Mouse (Mus musculus) neural tube, embryonic 13.5 days (tissue): ENCODE results near the gene Ankrd1. TPM values are rescaled to one million over a fixed set of nuclear protein-coding genes. Genes with fewer than 3 reads are reported as not detected.

ENCODE experiments used
- ATAC-seq: fragments of 200-750 bp; cut with Nextera tagmentation; 2 replicates; pipeline ENCODE4 v1.8.0; 2017; ENCODE audit warnings: low read depth, mild to moderate bottlenecking, moderate TSS enrichment, moderate library complexity
- H3K27ac ChIP-seq: fragments of 300-500 bp; sonication (generic); replicated peaks from 2 replicates; pipeline ENCODE4 v1.5.1; 2015; ENCODE audit warnings: moderate library complexity, mild to moderate bottlenecking, inconsistent platforms
- H3K27me3 ChIP-seq: fragments of 300-500 bp; sonication (generic); 2 replicates; pipeline ENCODE4 v1.6.1; 2015; ENCODE audit warnings: mild to moderate bottlenecking, inconsistent platforms
- H3K36me3 ChIP-seq: fragments of 300-500 bp; sonication (generic); 2 replicates; pipeline ENCODE4 v1.6.1; 2015; ENCODE audit warnings: mild to moderate bottlenecking, inconsistent platforms
- H3K4me1 ChIP-seq: fragments of 300-500 bp; sonication (generic); replicated peaks from 2 replicates; pipeline ENCODE4 v1.6.1; 2015; ENCODE audit warnings: inconsistent platforms
- H3K4me2 ChIP-seq: fragments of 300-500 bp; sonication (generic); 2 replicates; pipeline ENCODE4 v1.6.1; 2015; ENCODE audit warnings: inconsistent platforms, mild to moderate bottlenecking, moderate library complexity
- H3K4me3 ChIP-seq: fragments of 300-500 bp; sonication (generic); 2 replicates; pipeline ENCODE4 v1.5.1; 2015; ENCODE audit warnings: mild to moderate bottlenecking, inconsistent platforms
- H3K9ac ChIP-seq: fragments of 300-500 bp; sonication (generic); 2 replicates; pipeline ENCODE4 v1.6.1; 2015; ENCODE audit warnings: moderate library complexity, mild to moderate bottlenecking, inconsistent platforms
- H3K9me3 ChIP-seq: fragments of 300-500 bp; sonication (generic); 2 replicates; pipeline ENCODE4 v1.6.1; 2016; ENCODE audit warnings: inconsistent platforms
- WGBS: fragments of 180-500 bp; shearing (Covaris S2); methylation state at CpG from one replicate; pipeline ENCODE4 v1.1.7; 2015; 5-methylcytosine and 5-hydroxymethylcytosine counted together
- polyA plus RNA-seq: library from polyadenylated mRNA; unstranded; fragments of >200 nt; fragmentation: Nextera tagmentation; extraction: Ambion mirVana; gene quantifications from 2 replicates; pipeline ENCODE4 v1.2.1, GENCODE M21; 2015

The Ankrd1 gene
- polyA plus RNA-seq, result 0.37 and 0.38 TPM in 2 replicates

- WGBS, result 83% methylated on average over 14 of the region's 14 CpGs
- no peaks in the 10 kb centered on the region for H3K4me1 ChIP-seq
- no peak within 1 kb of the TSS for H3K27ac ChIP-seq
- no peak within 1 kb of the TSS for H3K9ac ChIP-seq
- no peaks in the 10 kb centered on the region for H3K9me3 ChIP-seq
- H3K27me3 ChIP-seq, result no peaks in the 10 kb centered on the region
- no peak within 1 kb of the TSS for H3K4me2 ChIP-seq
- no peak within 1 kb of the TSS for H3K4me3 ChIP-seq
- no peaks in the 10 kb centered on the region for H3K36me3 ChIP-seq
- ATAC-seq, result no peak
Measured at GRCm38 (mm10) chr19:36119783-36120471, at the start of gene Ankrd1. Gene Ankrd1, minus strand, starts transcription at chr19:36120099.

GRCm38 (mm10) chr19:36169101-36169500 is 49.2 kb upstream of the Ankrd1 start:
- no peak overlapping the region for H3K4me2 ChIP-seq
- H3K4me3 ChIP-seq, result no peak overlapping the region
- no peak overlapping the region for H3K27ac ChIP-seq
- ATAC-seq, result no peak
- no peak overlapping the region for H3K9ac ChIP-seq
- no peaks in the 10 kb centered on the region for H3K36me3 ChIP-seq
- H3K9me3 ChIP-seq, result no peaks in the 10 kb centered on the region
- no peaks in the 10 kb centered on the region for H3K27me3 ChIP-seq
- 95% methylated on average over 2 of the region's 2 CpGs for WGBS
- H3K4me1 ChIP-seq, result no peaks in the 10 kb centered on the region

- no peak overlapping the region for H3K4me2 ChIP-seq
- H3K27me3 ChIP-seq, result no peaks in the 10 kb centered on the region
- H3K36me3 ChIP-seq, result no peaks in the 10 kb centered on the region
- no peak overlapping the region for H3K4me3 ChIP-seq
- no peak overlapping the region for H3K27ac ChIP-seq
- H3K4me1 ChIP-seq, result no peaks in the 10 kb centered on the region
- no peak for ATAC-seq
- WGBS, result 82% methylated on average over 4 of the region's 4 CpGs
- H3K9me3 ChIP-seq, result no peaks in the 10 kb centered on the region
- no peak overlapping the region for H3K9ac ChIP-seq
Measured at GRCm38 (mm10) chr19:36168121-36168520, 48.2 kb upstream of the Ankrd1 start.

- Histone ChIP-seq H3K4me1 (no peaks in the 10 kb centered on the region), H3K36me3 (no peaks in the 10 kb centered on the region), H3K4me3 (no peak overlapping the region), H3K4me2 (no peak overlapping the region), H3K27ac (no peak overlapping the region), H3K9me3 (no peaks in the 10 kb centered on the region), H3K27me3 (no peaks in the 10 kb centered on the region), H3K9ac (no peak overlapping the region)
- no peak for ATAC-seq
- WGBS, result 91% methylated on average over 6 of the region's 6 CpGs
Measured at GRCm38 (mm10) chr19:36167291-36167896, 47.5 kb upstream of the Ankrd1 start.

- H3K4me3 ChIP-seq, result no peak overlapping the region
- H3K4me2 ChIP-seq, result no peak overlapping the region
- 84% methylated on average over 6 of the region's 6 CpGs for WGBS
- no peaks in the 10 kb centered on the region for H3K9me3 ChIP-seq
- ATAC-seq, result no peak
- H3K27me3 ChIP-seq, result no peaks in the 10 kb centered on the region
- H3K9ac ChIP-seq, result no peak overlapping the region
- no peak overlapping the region for H3K27ac ChIP-seq
- no peaks in the 10 kb centered on the region for H3K36me3 ChIP-seq
- no peaks in the 10 kb centered on the region for H3K4me1 ChIP-seq
Measured at GRCm38 (mm10) chr19:36166401-36167160, 46.7 kb upstream of the Ankrd1 start.

GRCm38 (mm10) chr19:36165351-36165750 is 45.5 kb upstream of the Ankrd1 start:
- no peak overlapping the region for H3K27ac ChIP-seq
- no peaks in the 10 kb centered on the region for H3K4me1 ChIP-seq
- H3K9me3 ChIP-seq, result no peaks in the 10 kb centered on the region
- ATAC-seq, result no peak
- WGBS, result 74% methylated on average over 4 of the region's 4 CpGs
- no peaks in the 10 kb centered on the region for H3K36me3 ChIP-seq
- H3K27me3 ChIP-seq, result no peaks in the 10 kb centered on the region
- no peak overlapping the region for H3K9ac ChIP-seq
- no peak overlapping the region for H3K4me3 ChIP-seq
- H3K4me2 ChIP-seq, result no peak overlapping the region

GRCm38 (mm10) chr19:36150241-36151007 is 30.5 kb upstream of the Ankrd1 start:
- Histone ChIP-seq H3K36me3 (no peaks in the 10 kb centered on the region), H3K4me3 (no peak overlapping the region), H3K9me3 (no peaks in the 10 kb centered on the region), H3K9ac (no peak overlapping the region), H3K4me1 (no peaks in the 10 kb centered on the region; the same call in 1 of the 2 replicates), H3K4me2 (no peak overlapping the region), H3K27me3 (no peaks in the 10 kb centered on the region), H3K27ac (no peak overlapping the region)
- WGBS, result 66% methylated on average over 4 of the region's 4 CpGs
- ATAC-seq, result no peak

- Histone ChIP-seq H3K9me3 (peaks cover 9% of the 10 kb centered on the region; the same call in 1 of the 2 replicates), H3K9ac (no peak overlapping the region), H3K4me2 (no peak overlapping the region), H3K4me1 (no peaks in the 10 kb centered on the region; the same call in 1 of the 2 replicates), H3K27me3 (no peaks in the 10 kb centered on the region), H3K27ac (no peak overlapping the region), H3K4me3 (no peak overlapping the region), H3K36me3 (no peaks in the 10 kb centered on the region)
- no peak for ATAC-seq
- 89% methylated on average over 6 of the region's 6 CpGs for WGBS
Measured at GRCm38 (mm10) chr19:36148578-36148977, 28.7 kb upstream of the Ankrd1 start.

GRCm38 (mm10) chr19:36143571-36143970 is 23.7 kb upstream of the Ankrd1 start:
- no peak for ATAC-seq
- H3K27me3 ChIP-seq, result no peaks in the 10 kb centered on the region
- H3K4me2 ChIP-seq, result no peak overlapping the region
- no peak overlapping the region for H3K27ac ChIP-seq
- H3K4me3 ChIP-seq, result no peak overlapping the region
- H3K9me3 ChIP-seq, result peaks cover 9% of the 10 kb centered on the region; the same call in 1 of the 2 replicates
- 90% methylated on average over 2 of the region's 2 CpGs for WGBS
- H3K9ac ChIP-seq, result no peak overlapping the region
- no peaks in the 10 kb centered on the region for H3K36me3 ChIP-seq
- no peaks in the 10 kb centered on the region for H3K4me1 ChIP-seq

GRCm38 (mm10) chr19:36133731-36134130 is 13.8 kb upstream of the Ankrd1 start:
- WGBS, result 63% methylated on average over 5 of the region's 5 CpGs
- Histone ChIP-seq H3K9ac (no peak overlapping the region), H3K4me3 (no peak overlapping the region), H3K27ac (no peak overlapping the region), H3K4me1 (no peaks in the 10 kb centered on the region; the same call in 1 of the 2 replicates), H3K36me3 (no peaks in the 10 kb centered on the region), H3K9me3 (no peaks in the 10 kb centered on the region), H3K27me3 (no peaks in the 10 kb centered on the region), H3K4me2 (no peak overlapping the region)
- ATAC-seq, result no peak

- 92% methylated on average over 6 of the region's 6 CpGs for WGBS
- no peak for ATAC-seq
Measured at GRCm38 (mm10) chr19:36133064-36133463, 13.2 kb upstream of the Ankrd1 start.

More at GRCm38 (mm10) chr19:36133064-36133463, 13.2 kb upstream of the Ankrd1 start:
- no peak overlapping the region for H3K4me2 ChIP-seq
- no peaks in the 10 kb centered on the region; the same call in 1 of the 2 replicates for H3K4me1 ChIP-seq
- H3K4me3 ChIP-seq, result no peak overlapping the region
- H3K36me3 ChIP-seq, result no peaks in the 10 kb centered on the region
- no peaks in the 10 kb centered on the region for H3K27me3 ChIP-seq
- H3K9ac ChIP-seq, result no peak overlapping the region
- no peak overlapping the region for H3K27ac ChIP-seq
- H3K9me3 ChIP-seq, result no peaks in the 10 kb centered on the region
